Comparison of ENCODE assay signal across 10 mouse cellular contexts in the genomic region with DNA sequence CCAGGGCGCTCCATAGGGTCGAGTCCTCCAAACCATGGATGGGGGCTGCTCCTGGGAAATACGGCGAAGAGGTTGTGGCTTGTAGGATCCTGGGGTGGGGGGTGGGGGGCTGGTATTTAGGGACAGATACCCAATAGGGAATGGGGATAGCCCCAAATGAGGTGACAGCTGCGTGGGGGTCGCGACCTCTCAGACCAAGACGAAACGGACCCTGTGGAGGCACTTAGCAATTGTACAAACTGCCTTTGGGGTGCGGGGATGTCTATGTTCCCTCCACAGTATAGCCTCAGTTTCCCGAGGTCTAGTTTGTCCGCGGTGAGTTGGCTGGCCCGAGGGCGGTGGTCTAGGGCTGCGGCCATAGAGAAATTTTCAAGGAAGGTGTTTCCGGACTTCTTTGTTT. TPM values are rescaled to one million over a fixed set of nuclear protein-coding genes. Genes with fewer than 3 reads are reported as not detected.
DNase-seq lines count a peak whose midpoint lies in the region; ATAC-seq and TF ChIP-seq lines count a peak whose summit lies in the region.
"Had no signal": no experiment of that assay in that cellular context is flagged by ENCODE, and none has a peak within 500 bp of the region (broad histone marks: within the 10 kb centered on the region; RNA-seq: fewer than 3 reads in every experiment).

No protein-coding gene starts in this region.

- H3K36me3 ChIP-seq in kidney, adult 2 months (ENCODE audit: control insufficient read depth, insufficient read depth, low read length) = no peaks in the 10 kb centered on the region
- no peaks in the 10 kb centered on the region for H3K36me3 ChIP-seq in forebrain, embryonic 15.5 days
- no peaks in the 10 kb centered on the region for H3K36me3 ChIP-seq in limb, embryonic 12.5 days
- H3K36me3 ChIP-seq: G1E had no signal

- H3K27me3 ChIP-seq in kidney, adult 2 months (replicated peaks; ENCODE audit: control insufficient read depth, insufficient read depth, low read length) = no peaks in the 10 kb centered on the region; the same call in 1 of the 2 replicates
- no peaks in the 10 kb centered on the region; the same call in 1 of the 2 replicates for H3K27me3 ChIP-seq in forebrain, embryonic 15.5 days
- peaks cover 58% of the 10 kb centered on the region for H3K27me3 ChIP-seq in limb, embryonic 12.5 days

- H3K4me2 ChIP-seq in forebrain, embryonic 15.5 days (replicated peaks) = peak overlapping the region; percentile 72
- peak overlapping the region; percentile 79 for H3K4me2 ChIP-seq in limb, embryonic 12.5 days
- H3K4me2 ChIP-seq: lung, embryonic 14.5 days had no signal

- H3K9me3 ChIP-seq in forebrain, embryonic 15.5 days = no peaks in the 10 kb centered on the region
- H3K9me3 ChIP-seq in limb, embryonic 12.5 days = no peaks in the 10 kb centered on the region

- H3K4me3 ChIP-seq in kidney, adult 2 months (ENCODE audit: insufficient read depth, low read depth, low read length) = peak overlapping the region; percentile 40
- H3K4me3 ChIP-seq in forebrain, embryonic 15.5 days = peak overlapping the region; percentile 60
- H3K4me3 ChIP-seq in limb, embryonic 12.5 days (replicated peaks) = peak overlapping the region; percentile 78

- H3K27ac ChIP-seq in kidney, adult 2 months (ENCODE audit: insufficient read depth, low read depth, low read length) = peak overlapping the region; percentile 55
- peak overlapping the region; percentile 91 for H3K27ac ChIP-seq in forebrain, embryonic 15.5 days (replicated peaks)
- H3K27ac ChIP-seq in limb, embryonic 12.5 days = peak overlapping the region; percentile 99

- TF ChIP-seq CTCF in kidney, adult 2 months (conservative IDR thresholded peaks at IDR 0.05; ENCODE audit: insufficient read depth, insufficient read length, low read depth, low read length) = no peak

- no peak for ATAC-seq in forebrain, embryonic 15.5 days (replicated peaks)
- no peak for ATAC-seq in limb, embryonic 12.5 days (ENCODE audit: insufficient number of reproducible peaks, insufficient read depth, low FRiP score, low TSS enrichment, low read depth)
- no peak for ATAC-seq in megakaryocyte, adult 5-6 weeks (ENCODE audit: poor library complexity, severe bottlenecking)

- WGBS in kidney, adult 2 months = 16% methylated on average over 17 of the region's 17 CpGs
- WGBS in forebrain, embryonic 15.5 days = 2% methylated on average over 17 of the region's 17 CpGs
- WGBS in limb, embryonic 12.5 days = 2% methylated on average over 17 of the region's 17 CpGs

- TF ChIP-seq POLR2A in kidney, adult 2 months (IDR thresholded peaks at IDR 0.05; ENCODE audit: low read depth, low read length) = no peak

- peaks cover 15% of the 10 kb centered on the region for H3K4me1 ChIP-seq in kidney, adult 2 months (ENCODE audit: control insufficient read depth, insufficient read depth, low read length)
- H3K4me1 ChIP-seq in forebrain, embryonic 15.5 days = peaks cover 62% of the 10 kb centered on the region
- H3K4me1 ChIP-seq in limb, embryonic 12.5 days (replicated peaks) = peaks cover 46% of the 10 kb centered on the region

- no peak for DNase-seq in kidney, adult 2 months
- DNase-seq in kidney, postnatal 14 days = no peak
- peak; percentile 58 for DNase-seq in neural tube, embryonic 10.5 days (ENCODE audit: extremely low spot score, low spot score)
- no peak for DNase-seq in cerebellum, adult 9-11 months
- no peak for DNase-seq in adrenal gland, postnatal 25 days
- DNase-seq: lung, embryonic 14.5 days had no signal

- H3K9ac ChIP-seq in forebrain, embryonic 15.5 days (replicated peaks) = 0 out of 2 replicates have a peak overlapping the region, but pooled peaks have one; percentile 38
- peak overlapping the region; percentile 98 for H3K9ac ChIP-seq in limb, embryonic 12.5 days (replicated peaks)
- H3K9ac ChIP-seq: lung, embryonic 14.5 days had no signal

RNA-seq across cellular contexts. Expression of a gene that starts 1.8 kb away (rescaled TPM):
- polyA plus RNA-seq in kidney, adult 2 months (2012; rRNA removed) = 26.0 and 34.0 TPM in 2 replicates
- polyA plus RNA-seq in forebrain, embryonic 15.5 days (2015; fragmentation: Nextera tagmentation; extraction: Ambion mirVana) = 15.4 and 17.4 TPM in 2 replicates
- polyA plus RNA-seq in limb, embryonic 12.5 days (2016; fragmentation: Nextera tagmentation; extraction: Ambion mirVana) = 17.9 and 22.3 TPM in 2 replicates
- not detected in 2 replicates for total RNA-seq in adrenal gland, postnatal 25 days (2021)
- not detected in 2 replicates for total RNA-seq in megakaryocyte, adult 5-6 weeks (2015)
- total RNA-seq in megakaryocyte, adult 5-6 weeks (2017) = not detected in 2 replicates
- polyA plus RNA-seq: G1E had no signal
